Mouse (Mus musculus): ENCODE measurements around the gene OR5BS1P. TPM values are rescaled to one million over a fixed set of nuclear protein-coding genes. Genes with fewer than 3 reads are reported as not detected.
"Not testable (repeated sequence)": the region's sequence is repeated elsewhere in the genome, so short reads cannot be mapped to it uniquely, and the experiment has no call there.

Gene OR5BS1P
- polyA plus RNA-seq, 1 experiment from 2014 or later: not detected

DNA sequence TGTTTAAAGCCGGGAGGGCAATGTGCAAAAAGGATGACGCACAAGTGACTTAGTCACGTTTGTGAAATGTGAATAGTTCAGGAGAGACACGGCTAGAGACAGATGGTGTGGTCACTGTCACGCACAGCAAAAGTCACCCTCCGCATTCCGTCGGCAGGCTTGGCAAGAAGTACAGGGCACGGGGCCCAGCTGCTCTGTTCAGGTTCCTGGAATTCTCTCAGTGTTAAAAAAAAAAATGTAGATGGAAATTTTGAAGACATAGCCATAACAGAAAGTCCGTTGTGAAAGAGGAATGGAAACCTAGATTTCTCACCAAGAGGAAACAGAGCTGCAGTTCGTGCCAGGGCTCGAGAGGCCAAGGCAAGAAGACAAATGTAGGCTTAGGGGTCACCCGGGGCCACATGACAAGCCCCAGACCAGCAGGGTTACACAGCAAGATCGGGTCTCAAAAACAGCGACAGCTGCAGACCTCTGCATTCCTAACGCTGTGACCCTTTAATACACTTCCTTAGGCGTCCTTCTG lies 43.2 kb downstream of the OR5BS1P start:
- Histone ChIP-seq H3K27ac (no peak overlapping the region), H3K36me3 (replicated peaks; ENCODE audit: control insufficient read depth, insufficient read depth) (peaks cover 8% of the 10 kb centered on the region), H3K4me1 (replicated peaks; ENCODE audit: control insufficient read depth, insufficient read depth, low read length) (peaks cover 11% of the 10 kb centered on the region), H3K9me3 (ENCODE audit: control insufficient read depth, low read length) (no peaks in the 10 kb centered on the region), H3K4me2 (replicated peaks) (no peak overlapping the region), H3K9ac (no peak overlapping the region), H3K4me3 (replicated peaks; ENCODE audit: low read length) (no peak overlapping the region), H3K27me3 (ENCODE audit: control insufficient read depth, insufficient read depth, low read length) (no peaks in the 10 kb centered on the region)
- whole genome bisulfite sequencing: 49% methylated on average over 17 of the region's 17 CpGs
- DNase-seq (ENCODE audit: low spot score) (no peak), ATAC-seq (ENCODE audit: low FRiP score) (no peak)

DNA sequence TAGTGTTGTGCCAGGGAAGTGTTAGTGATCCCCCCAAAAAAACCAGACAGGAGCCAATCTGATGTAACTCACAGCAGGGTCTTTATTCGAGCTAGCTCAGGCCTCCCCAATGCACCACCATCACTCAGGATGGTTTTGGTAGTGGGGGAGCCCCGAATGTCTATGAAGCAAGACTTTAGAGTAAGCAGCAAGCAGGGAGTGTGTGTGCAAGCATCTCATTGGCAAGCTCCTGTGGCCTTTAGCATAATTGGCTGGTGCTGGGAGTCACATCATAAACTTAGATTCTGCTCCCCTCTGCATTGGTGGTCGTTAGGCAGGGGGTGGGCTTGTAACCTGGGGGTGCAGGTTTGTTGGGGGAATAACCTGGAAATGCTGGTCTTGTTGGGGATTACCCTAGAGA lies 44.0 kb downstream of the OR5BS1P start:
- WGBS: 80% methylated on average over 3 of the region's 3 CpGs
- H3K9ac ChIP-seq; ATAC-seq (ENCODE audit: low FRiP score); H3K4me2 ChIP-seq (replicated peaks); H3K27me3 ChIP-seq (ENCODE audit: control insufficient read depth, insufficient read depth, low read length); H3K27ac ChIP-seq; DNase-seq (ENCODE audit: low spot score); H3K4me3 ChIP-seq (replicated peaks; ENCODE audit: low read length); H3K9me3 ChIP-seq (ENCODE audit: control insufficient read depth, low read length): not testable (repeated sequence)
- Histone ChIP-seq H3K4me1 (replicated peaks; ENCODE audit: control insufficient read depth, insufficient read depth, low read length) (peaks cover 11% of the 10 kb centered on the region), H3K36me3 (replicated peaks; ENCODE audit: control insufficient read depth, insufficient read depth) (peaks cover 16% of the 10 kb centered on the region)

DNA sequence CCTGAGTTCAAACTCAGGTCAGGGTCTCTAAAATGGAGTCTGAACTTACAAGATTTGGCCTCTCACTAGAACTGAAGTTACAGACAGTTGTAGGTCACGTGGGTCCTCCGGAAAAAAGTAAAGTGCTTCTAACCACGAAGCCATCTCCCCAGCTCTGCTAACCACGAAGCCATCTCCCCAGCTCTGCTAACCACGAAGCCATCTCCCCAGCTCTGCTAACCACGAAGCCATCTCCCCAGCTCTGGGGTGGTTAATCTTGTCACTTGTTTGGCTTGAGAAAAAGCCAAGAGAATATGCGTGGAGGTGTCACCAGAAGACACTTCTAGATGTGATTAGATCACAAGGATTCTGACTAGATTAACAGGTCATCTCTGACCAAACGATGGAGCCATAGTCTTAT lies 44.5 kb downstream of the OR5BS1P start:
- Histone ChIP-seq H3K27ac (no peak overlapping the region), H3K36me3 (replicated peaks; ENCODE audit: control insufficient read depth, insufficient read depth) (peaks cover 16% of the 10 kb centered on the region), H3K4me3 (replicated peaks; ENCODE audit: low read length) (no peak overlapping the region), H3K27me3 (ENCODE audit: control insufficient read depth, insufficient read depth, low read length) (no peaks in the 10 kb centered on the region), H3K4me2 (replicated peaks) (no peak overlapping the region), H3K9me3 (ENCODE audit: control insufficient read depth, low read length) (no peaks in the 10 kb centered on the region), H3K4me1 (replicated peaks; ENCODE audit: control insufficient read depth, insufficient read depth, low read length) (peaks cover 11% of the 10 kb centered on the region), H3K9ac (no peak overlapping the region)
- 87% methylated on average over 8 of the region's 8 CpGs for whole genome bisulfite sequencing
- no peak for ATAC-seq (ENCODE audit: low FRiP score)
- no peak for DNase-seq (ENCODE audit: low spot score)

DNA sequence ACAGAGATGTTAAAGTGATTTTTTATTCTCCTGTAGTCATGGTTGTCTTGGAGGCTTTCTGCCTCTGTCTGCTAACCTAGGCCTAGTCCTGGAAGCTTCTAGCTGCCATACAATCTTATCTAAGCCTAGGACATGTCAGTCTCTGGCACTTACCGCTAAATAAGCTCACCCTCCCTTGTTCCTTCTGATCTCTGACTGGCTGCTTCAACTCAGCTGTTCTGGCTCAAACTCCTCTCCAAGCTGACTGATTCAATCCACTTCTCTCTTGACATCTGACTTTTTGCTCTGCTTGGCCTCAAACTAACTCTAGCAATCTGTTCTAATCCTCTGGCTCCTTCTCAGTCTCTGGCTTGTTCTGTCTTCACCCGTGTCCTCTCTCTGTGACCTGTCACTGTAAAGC lies 45.1 kb downstream of the OR5BS1P start:
- H3K4me2 ChIP-seq (replicated peaks); DNase-seq (ENCODE audit: low spot score); H3K9ac ChIP-seq; ATAC-seq (ENCODE audit: low FRiP score); H3K27me3 ChIP-seq (ENCODE audit: control insufficient read depth, insufficient read depth, low read length); H3K9me3 ChIP-seq (ENCODE audit: control insufficient read depth, low read length); H3K27ac ChIP-seq; H3K4me3 ChIP-seq (replicated peaks; ENCODE audit: low read length): not testable (repeated sequence)
- 91% methylated on average over 2 of the region's 2 CpGs for WGBS
- Histone ChIP-seq H3K36me3 (replicated peaks; ENCODE audit: control insufficient read depth, insufficient read depth) (peaks cover 22% of the 10 kb centered on the region), H3K4me1 (replicated peaks; ENCODE audit: control insufficient read depth, insufficient read depth, low read length) (peaks cover 11% of the 10 kb centered on the region)

DNA sequence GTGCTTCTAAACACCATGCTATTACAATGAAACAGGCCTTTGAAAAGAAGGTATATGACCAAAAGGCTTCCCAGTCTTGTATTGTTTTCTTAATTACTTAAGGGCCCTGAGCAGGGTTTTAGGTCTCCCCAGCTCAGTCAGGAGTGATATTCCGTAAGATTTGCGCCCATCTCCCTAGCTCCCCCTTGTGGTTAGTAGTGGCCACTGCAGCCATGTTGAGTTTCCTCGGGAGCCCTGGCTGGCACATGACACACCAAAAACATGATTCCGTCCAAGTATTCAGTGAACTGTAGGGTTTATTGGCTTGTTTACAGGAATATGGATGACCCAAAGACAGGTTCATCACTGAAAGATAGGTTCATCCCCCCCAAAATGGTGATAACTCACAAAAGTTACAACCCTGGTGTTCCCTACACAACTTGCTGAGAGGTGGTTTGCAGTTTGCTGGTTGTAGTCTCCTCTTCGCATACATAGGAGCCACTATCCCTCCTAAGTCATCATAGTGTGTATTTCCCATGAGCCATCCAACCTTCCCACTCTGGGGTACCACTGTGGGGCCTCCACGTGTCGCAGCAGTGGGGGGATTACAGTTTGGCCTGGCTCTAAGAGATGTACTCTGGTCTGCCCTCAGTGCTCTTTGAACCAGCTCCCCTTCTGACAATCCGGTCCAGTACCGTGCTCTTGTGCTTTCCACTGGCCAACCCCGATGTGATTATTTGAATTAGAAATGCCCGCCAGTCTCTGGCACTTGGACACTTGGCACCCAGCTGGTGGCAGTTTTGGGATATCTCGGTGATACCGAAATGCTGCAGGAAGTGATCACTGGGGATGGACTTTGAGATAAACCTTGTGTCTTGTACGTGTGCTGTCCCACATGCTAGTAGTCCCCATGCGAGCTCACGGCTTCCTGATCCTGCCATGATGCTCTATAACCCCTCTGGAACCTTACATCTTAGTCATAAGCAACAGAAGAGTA lies 48.0 kb downstream of the OR5BS1P start:
- ATAC-seq (ENCODE audit: low FRiP score): no peak
- Histone ChIP-seq H3K27ac (no peak overlapping the region), H3K36me3 (replicated peaks; ENCODE audit: control insufficient read depth, insufficient read depth) (peaks cover 50% of the 10 kb centered on the region), H3K4me1 (replicated peaks; ENCODE audit: control insufficient read depth, insufficient read depth, low read length) (no peaks in the 10 kb centered on the region), H3K4me2 (replicated peaks) (no peak overlapping the region), H3K9me3 (ENCODE audit: control insufficient read depth, low read length) (no peaks in the 10 kb centered on the region), H3K4me3 (replicated peaks; ENCODE audit: low read length) (no peak overlapping the region), H3K9ac (no peak overlapping the region), H3K27me3 (ENCODE audit: control insufficient read depth, insufficient read depth, low read length) (no peaks in the 10 kb centered on the region)
- DNase-seq (ENCODE audit: low spot score): peak; percentile 51
- WGBS: 74% methylated on average over 16 of the region's 16 CpGs

DNA sequence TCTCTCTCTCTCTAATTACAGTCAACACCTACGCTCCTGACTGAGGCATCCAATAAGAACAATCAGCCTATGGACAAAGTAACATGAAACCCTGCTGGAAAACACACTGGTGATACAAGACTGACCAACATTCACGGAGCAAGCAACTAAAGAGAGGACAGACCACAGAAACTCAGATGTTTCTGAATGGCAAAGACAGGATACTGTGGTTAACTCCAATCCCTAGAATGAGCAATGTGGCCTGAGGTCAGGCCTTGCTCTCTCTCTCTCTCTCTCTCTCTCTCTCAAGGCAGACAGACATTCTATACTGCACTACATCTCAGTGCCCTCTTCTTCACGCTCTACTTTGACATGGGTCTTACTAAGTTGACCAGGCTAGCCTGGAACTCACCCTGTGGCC lies 51.5 kb downstream of the OR5BS1P start:
- H3K4me3 ChIP-seq (replicated peaks; ENCODE audit: low read length): no peak overlapping the region
- DNase-seq (ENCODE audit: low spot score): no peak
- no peak overlapping the region for H3K4me2 ChIP-seq (replicated peaks)
- H3K36me3 ChIP-seq (replicated peaks; ENCODE audit: control insufficient read depth, insufficient read depth): peaks cover 85% of the 10 kb centered on the region
- WGBS: 92% methylated on average over 3 of the region's 3 CpGs
- H3K27ac ChIP-seq: no peak overlapping the region
- H3K9me3 ChIP-seq (ENCODE audit: control insufficient read depth, low read length): no peaks in the 10 kb centered on the region
- no peak overlapping the region for H3K9ac ChIP-seq
- H3K4me1 ChIP-seq (replicated peaks; ENCODE audit: control insufficient read depth, insufficient read depth, low read length): no peaks in the 10 kb centered on the region
- ATAC-seq (ENCODE audit: low FRiP score): no peak
- H3K27me3 ChIP-seq (ENCODE audit: control insufficient read depth, insufficient read depth, low read length): no peaks in the 10 kb centered on the region

DNA sequence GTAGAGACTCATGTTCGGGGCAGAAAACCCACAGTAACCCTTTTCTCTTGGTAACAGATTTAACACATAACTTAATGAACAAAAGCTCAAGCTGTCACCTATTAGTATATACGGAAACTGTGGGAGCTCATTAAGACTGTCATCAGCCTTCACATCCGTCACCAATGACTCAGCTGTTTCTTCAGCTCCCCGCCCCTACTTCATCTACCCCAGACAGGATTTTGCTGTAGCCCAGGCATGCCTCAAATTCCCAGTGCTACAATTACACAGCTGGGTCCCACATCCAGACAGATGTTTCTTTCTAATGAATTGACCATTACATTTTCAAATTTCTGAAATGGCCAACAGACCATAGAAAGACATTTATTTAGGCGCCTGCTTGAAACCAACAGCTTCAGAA lies 56.4 kb downstream of the OR5BS1P start:
- H3K4me1 ChIP-seq (replicated peaks; ENCODE audit: control insufficient read depth, insufficient read depth, low read length): no peaks in the 10 kb centered on the region
- H3K27me3 ChIP-seq (ENCODE audit: control insufficient read depth, insufficient read depth, low read length): no peaks in the 10 kb centered on the region
- WGBS: 51% methylated on average over 5 of the region's 5 CpGs
- peaks cover 99% of the 10 kb centered on the region for H3K36me3 ChIP-seq (replicated peaks; ENCODE audit: control insufficient read depth, insufficient read depth)
- DNase-seq (ENCODE audit: low spot score) (no peak), ATAC-seq (ENCODE audit: low FRiP score) (no peak)
- no peak overlapping the region for H3K4me2 ChIP-seq (replicated peaks)
- no peak overlapping the region for H3K27ac ChIP-seq
- no peak overlapping the region for H3K9ac ChIP-seq
- no peaks in the 10 kb centered on the region for H3K9me3 ChIP-seq (ENCODE audit: control insufficient read depth, low read length)
- H3K4me3 ChIP-seq (replicated peaks; ENCODE audit: low read length): no peak overlapping the region

DNA sequence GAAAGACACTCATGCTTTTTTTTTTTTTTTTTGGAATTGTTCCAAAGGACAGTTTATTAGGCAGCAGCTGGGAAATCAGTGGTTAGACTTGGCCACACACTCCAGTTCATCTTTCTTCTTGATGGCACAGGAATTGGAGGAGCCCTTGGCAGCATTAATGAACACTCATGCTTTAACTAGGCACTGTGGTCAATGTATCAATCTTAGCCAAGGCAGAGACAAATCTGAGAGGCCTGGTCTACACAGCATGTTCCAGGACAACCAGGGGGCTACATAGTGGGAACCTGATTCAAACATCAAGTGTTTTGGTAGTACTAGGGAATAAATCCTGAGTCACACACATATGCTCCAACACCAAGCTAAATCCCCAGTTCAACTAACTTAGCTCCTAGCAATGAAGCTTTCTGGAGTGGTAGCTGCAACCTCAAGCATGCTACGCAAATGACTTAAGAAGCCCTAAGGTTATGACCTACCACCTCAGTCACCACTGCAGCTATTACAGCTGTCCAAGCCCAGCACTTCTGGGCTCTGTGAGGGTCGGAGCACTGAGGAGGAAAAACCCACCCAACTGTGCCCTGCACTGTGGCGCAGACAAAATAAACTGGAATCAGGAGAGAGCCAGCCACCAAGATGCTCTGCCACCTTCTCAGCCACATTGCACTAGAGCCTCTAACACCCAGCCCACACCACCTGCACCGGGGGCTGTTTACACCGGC lies 57.5 kb downstream of the OR5BS1P start:
- H3K4me2 ChIP-seq (replicated peaks): no peak overlapping the region
- H3K27me3 ChIP-seq (ENCODE audit: control insufficient read depth, insufficient read depth, low read length): no peaks in the 10 kb centered on the region
- peaks cover 6% of the 10 kb centered on the region for H3K4me1 ChIP-seq (replicated peaks; ENCODE audit: control insufficient read depth, insufficient read depth, low read length)
- no peak overlapping the region for H3K4me3 ChIP-seq (replicated peaks; ENCODE audit: low read length)
- no peaks in the 10 kb centered on the region for H3K9me3 ChIP-seq (ENCODE audit: control insufficient read depth, low read length)
- H3K36me3 ChIP-seq (replicated peaks; ENCODE audit: control insufficient read depth, insufficient read depth): peaks cover 96% of the 10 kb centered on the region
- 87% methylated on average over 5 of the region's 5 CpGs for WGBS
- no peak overlapping the region for H3K9ac ChIP-seq
- ATAC-seq (ENCODE audit: low FRiP score) (no peak), DNase-seq (ENCODE audit: low spot score) (no peak)
- H3K27ac ChIP-seq: no peak overlapping the region

DNA sequence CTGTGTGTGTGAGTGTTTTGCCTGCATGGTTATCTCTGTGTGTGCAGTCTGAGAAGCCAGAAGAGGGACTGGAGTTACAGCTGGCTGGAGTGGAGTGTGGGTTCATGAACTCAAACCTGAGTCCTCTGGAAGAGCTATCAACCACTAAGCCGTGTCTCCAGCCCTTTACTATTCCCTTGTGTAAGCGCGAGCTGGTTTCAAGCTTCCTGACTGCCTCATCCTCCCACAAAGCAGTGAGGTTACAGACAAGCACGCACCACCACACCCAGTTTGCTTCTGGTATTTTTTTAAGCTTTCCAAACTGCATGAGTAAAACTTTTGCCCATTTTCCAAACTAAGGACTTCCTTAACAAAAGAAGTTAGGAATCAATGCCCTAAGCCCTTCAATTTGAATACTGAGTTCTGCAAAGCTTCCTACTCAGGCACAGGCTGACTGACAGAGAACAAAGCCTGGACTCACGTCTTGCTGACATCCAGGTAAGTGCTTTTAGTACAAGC lies 58.4 kb downstream of the OR5BS1P start:
- Histone ChIP-seq H3K36me3 (replicated peaks; ENCODE audit: control insufficient read depth, insufficient read depth) (peaks cover 91% of the 10 kb centered on the region), H3K27ac (no peak overlapping the region), H3K4me1 (replicated peaks; ENCODE audit: control insufficient read depth, insufficient read depth, low read length) (peaks cover 14% of the 10 kb centered on the region), H3K9ac (no peak overlapping the region), H3K4me3 (replicated peaks; ENCODE audit: low read length) (no peak overlapping the region), H3K4me2 (replicated peaks) (no peak overlapping the region), H3K9me3 (ENCODE audit: control insufficient read depth, low read length) (no peaks in the 10 kb centered on the region), H3K27me3 (ENCODE audit: control insufficient read depth, insufficient read depth, low read length) (no peaks in the 10 kb centered on the region)
- 92% methylated on average over 5 of the region's 5 CpGs for WGBS
- ATAC-seq (ENCODE audit: low FRiP score) (no peak), DNase-seq (ENCODE audit: low spot score) (no peak)

Data from hindbrain, embryonic 14.5 days (tissue).